Mouse (Mus musculus) CD4-positive naive resting alpha-beta T cell, adult 57 days (primary cell): ENCODE measurements around the gene Ube2v1. TPM values are rescaled to one million over a fixed set of nuclear protein-coding genes. Genes with fewer than 3 reads are reported as not detected.

ENCODE experiments used
- total RNA-seq: library from RNA; stranded (reverse); gene quantifications from one replicate; pipeline ENCODE4 v1.2.4, GENCODE M21; 2023

The Ube2v1 gene
- 124 TPM for total RNA-seq

DNA sequence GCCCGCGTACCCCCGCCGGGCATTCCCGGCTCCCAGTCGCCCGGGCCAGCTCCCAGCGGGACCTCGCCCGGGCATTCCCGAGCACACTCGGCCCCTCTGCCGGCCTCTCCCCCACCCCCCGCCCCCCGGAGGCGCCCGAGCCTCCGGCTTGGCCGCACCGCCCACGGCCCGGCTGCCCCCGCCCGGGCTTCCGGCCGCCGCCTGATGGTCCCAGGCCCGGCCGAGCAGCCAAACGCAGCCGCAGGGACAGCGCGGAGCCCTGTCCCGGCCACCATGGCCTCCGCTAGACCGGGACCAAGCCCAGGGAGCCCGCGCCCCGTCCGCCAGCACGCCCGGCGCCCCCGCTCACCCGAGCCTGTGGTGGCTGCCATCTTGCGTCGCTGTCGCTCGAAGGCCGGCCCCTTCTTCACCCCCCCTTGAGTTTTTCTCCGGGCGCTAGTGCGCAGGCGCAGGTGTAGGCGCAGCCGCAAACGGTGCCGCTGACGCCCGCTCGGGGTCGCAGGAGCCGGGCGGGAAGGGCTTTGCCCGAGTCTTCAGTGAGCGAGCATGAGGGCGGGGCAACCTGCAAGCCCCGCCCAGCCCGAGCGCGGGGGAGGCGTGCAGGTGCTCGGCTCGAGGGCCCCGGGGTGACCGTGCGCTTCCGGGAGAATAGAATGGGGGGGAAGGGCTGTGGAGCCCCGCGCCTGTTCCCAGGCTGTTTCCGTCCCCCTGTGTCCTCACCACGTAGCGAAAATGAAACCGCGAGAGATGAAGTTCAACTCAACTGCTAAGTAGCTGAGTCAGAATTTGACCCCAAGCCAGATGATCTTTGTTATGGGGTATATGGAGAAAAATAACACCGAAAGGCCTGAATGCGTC, at the start of gene Ube2v1:
TSS of gene Ube2v1 (minus strand) at position 505 of the 858 bp plus-strand sequence.

GRCm38 (mm10) chr2:167661270-167662203, 29.6 kb upstream of the Ube2v1 start, which contains the start of gene Gm20431:
TSS of gene Gm20431 (minus strand) at chr2:167661496.

Other genes with a start within 250 kb of the Ube2v1 start
- 92.0 TPM for gene Slc9a8, start 210.4 kb downstream of the Ube2v1 start, total RNA-seq
- gene Rnf114, start 139.4 kb downstream of the Ube2v1 start, total RNA-seq, result 117 TPM
- 43.5 TPM for gene Spata2, start 139.2 kb downstream of the Ube2v1 start, total RNA-seq
- gene Snai1, start 93.9 kb downstream of the Ube2v1 start, total RNA-seq, result 1.5 TPM
- 24.0 TPM for gene Gm20431, start 29.4 kb upstream of the Ube2v1 start, total RNA-seq
- gene Cebpb, start 56.8 kb upstream of the Ube2v1 start, total RNA-seq, result 42.7 TPM
- gene Tmem189, start 57.7 kb upstream of the Ube2v1 start, total RNA-seq, result 74.5 TPM